12 mouse cellular contexts compared by ENCODE assay signal in the genomic region with DNA sequence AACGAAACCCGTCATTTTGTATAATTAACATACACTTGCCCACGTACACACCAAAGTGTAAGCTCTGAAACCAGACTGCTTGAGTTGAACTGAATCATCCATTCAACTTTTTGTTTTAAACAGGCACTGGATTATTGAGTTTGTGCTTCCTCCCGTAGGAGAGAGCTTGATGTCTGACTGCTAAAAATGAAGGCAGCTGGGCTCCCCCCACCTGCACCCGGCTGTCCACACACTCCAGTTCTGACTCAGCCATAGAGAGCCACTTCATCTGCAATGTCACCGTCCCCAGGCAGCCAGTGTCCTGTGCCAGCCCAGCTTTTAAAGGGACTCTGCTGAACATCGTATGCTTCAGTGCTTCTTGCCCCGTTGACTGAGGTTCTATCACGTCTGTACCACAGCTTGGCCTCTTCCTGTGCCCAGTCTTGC. TPM values are rescaled to one million over a fixed set of nuclear protein-coding genes. Genes with fewer than 3 reads are reported as not detected.
DNase-seq lines count a peak whose midpoint lies in the region; ATAC-seq and TF ChIP-seq lines count a peak whose summit lies in the region.
"Had no signal": no experiment of that assay in that cellular context is flagged by ENCODE, and none has a peak within 500 bp of the region (broad histone marks: within the 10 kb centered on the region; RNA-seq: fewer than 3 reads in every experiment).

No protein-coding gene starts in this region.

- no peaks in the 10 kb centered on the region for H3K9me3 ChIP-seq in midbrain, postnatal 0 days (ENCODE audit: low read length)
- H3K9me3 ChIP-seq: kidney, embryonic 15.5 days; limb, embryonic 13.5 days had no signal

- no peak for TF ChIP-seq POLR2A in lung, adult 2 months (IDR thresholded peaks at IDR 0.05; ENCODE audit: borderline replicate concordance, extremely low read depth, low read depth, low read length)

- no peak overlapping the region for H3K9ac ChIP-seq in midbrain, postnatal 0 days (replicated peaks; ENCODE audit: low read length, poor library complexity, severe bottlenecking)
- H3K9ac ChIP-seq: kidney, embryonic 15.5 days; limb, embryonic 13.5 days; lung, embryonic 14.5 days had no signal

- no peaks in the 10 kb centered on the region; the same call in 1 of the 2 replicates for H3K4me1 ChIP-seq in lung, adult 2 months (ENCODE audit: control insufficient read depth, insufficient read depth, low read length)
- no peaks in the 10 kb centered on the region for H3K4me1 ChIP-seq in midbrain, postnatal 0 days (ENCODE audit: insufficient read depth, low read length)
- H3K4me1 ChIP-seq: kidney, embryonic 15.5 days; limb, embryonic 13.5 days had no signal

- H3K27ac ChIP-seq in midbrain, postnatal 0 days (ENCODE audit: low read depth, low read length), result no peak overlapping the region
- H3K27ac ChIP-seq: kidney, embryonic 15.5 days; limb, embryonic 13.5 days had no signal

- intact Hi-C loops in heart, postnatal 25 days (cut with DNase I), result no loop called here

- no peaks in the 10 kb centered on the region for H3K36me3 ChIP-seq in midbrain, postnatal 0 days (ENCODE audit: insufficient read depth, low read length)
- H3K36me3 ChIP-seq: kidney, embryonic 15.5 days; limb, embryonic 13.5 days had no signal

- peak; percentile 39 for DNase-seq in heart, adult 8-10 months (ENCODE audit: low spot score)
- no peak for DNase-seq in heart, postnatal 25 days (ENCODE audit: low spot score)
- DNase-seq in Muller cell, postnatal 12 days (ENCODE audit: inconsistent ontology term), result peak; percentile 39
- peak; percentile 16 to 48 for DNase-seq in heart, adult 9 months (ENCODE audit: low spot score in 2 of 2)
- DNase-seq in lung, adult 2 months, result peak; percentile 34
- no peak for DNase-seq in midbrain, postnatal 0 days (ENCODE audit: low spot score)
- no peak for DNase-seq in thymus, postnatal 4 days
- DNase-seq in cerebellum, postnatal 4 days (ENCODE audit: low spot score in 2 of 2), result no peak
- DNase-seq: lung, embryonic 14.5 days; midbrain, embryonic 14.5 days had no signal

- H3K4me3 ChIP-seq in lung, adult 2 months (replicated peaks; ENCODE audit: extremely low read depth, low read depth, low read length), result no peak overlapping the region
- H3K4me3 ChIP-seq in midbrain, postnatal 0 days (ENCODE audit: low read depth, low read length), result no peak overlapping the region
- H3K4me3 ChIP-seq: kidney, embryonic 15.5 days; limb, embryonic 13.5 days had no signal

- H3K4me2 ChIP-seq in midbrain, postnatal 0 days (ENCODE audit: low read depth, low read length, poor library complexity, severe bottlenecking), result no peak overlapping the region
- H3K4me2 ChIP-seq: kidney, embryonic 15.5 days; limb, embryonic 13.5 days; lung, embryonic 14.5 days had no signal

- TF ChIP-seq CTCF in lung, adult 2 months (IDR thresholded peaks at IDR 0.05; ENCODE audit: insufficient read depth, low read length), result no peak
- no peak for TF ChIP-seq CTCF in midbrain, postnatal 0 days (IDR thresholded peaks at IDR 0.05)

- ATAC-seq in midbrain, postnatal 0 days (ENCODE audit: low FRiP score), result no peak

- WGBS in lung, adult 2 months, result 65% methylated on average over 9 of the region's 9 CpGs
- 75% methylated on average over 9 of the region's 9 CpGs for WGBS in midbrain, postnatal 0 days

- no peaks in the 10 kb centered on the region for H3K27me3 ChIP-seq in midbrain, postnatal 0 days (ENCODE audit: insufficient read depth, low read length)
- H3K27me3 ChIP-seq: kidney, embryonic 15.5 days; limb, embryonic 13.5 days had no signal

RNA-seq across cellular contexts. Expression of a gene that starts 13.7 kb away (rescaled TPM):
- total RNA-seq in heart, adult 8-10 months (2022), result 1 to 10 TPM; 1.7 to 2.5 (median 2.3) TPM
- 1 to 10 TPM; 1.7 to 2.2 TPM for total RNA-seq in heart, postnatal 25 days (2021)
- polyA plus RNA-seq in lung, adult 2 months (2012; rRNA removed), result 16.0 and 17.1 TPM in 2 replicates
- total RNA-seq in midbrain, postnatal 0 days (2014; rRNA removed), result 1.8 and 7.8 TPM in 2 replicates
- 0.92 and 1.1 TPM in 2 replicates for polyA plus RNA-seq in midbrain, postnatal 0 days (2015; fragmentation: Nextera tagmentation; extraction: Ambion mirVana)

RNA-seq across cellular contexts. Expression of a gene that starts 27.3 kb away (rescaled TPM):
- total RNA-seq in heart, adult 8-10 months (2022), result 1 to 10 TPM; 6.5 to 7.8 (median 7.1) TPM
- total RNA-seq in heart, postnatal 25 days (2021), result 1 to 10 TPM; 6.3 to 6.9 TPM
- polyA plus RNA-seq in lung, adult 2 months (2012; rRNA removed), result 29.1 and 41.2 TPM in 2 replicates
- total RNA-seq in midbrain, postnatal 0 days (2014; rRNA removed), result 18.4 and 24.8 TPM in 2 replicates
- 24.2 and 24.8 TPM in 2 replicates for polyA plus RNA-seq in midbrain, postnatal 0 days (2015; fragmentation: Nextera tagmentation; extraction: Ambion mirVana)

Comparison
In these comparisons a context has a peak if more than half of its experiments do, and no peak if none do; other contexts are left out.
1. DNase-seq: peak in heart, adult 8-10 months (single experiment), Muller cell, postnatal 12 days (single experiment), heart, adult 9 months (2 of 2) and lung, adult 2 months (single experiment); none in heart, postnatal 25 days (single experiment), midbrain, postnatal 0 days (single experiment), thymus, postnatal 4 days (single experiment) and cerebellum, postnatal 4 days (0 of 2).